Mouse (Mus musculus): ENCODE measurements at regions not wholly inside any gene's neighbourhood (a gene's known extent, or its start where the extent isn't known, plus 50 kb on each side); places are given as distances from the start of the nearest gene placed in this dataset.

DNA sequence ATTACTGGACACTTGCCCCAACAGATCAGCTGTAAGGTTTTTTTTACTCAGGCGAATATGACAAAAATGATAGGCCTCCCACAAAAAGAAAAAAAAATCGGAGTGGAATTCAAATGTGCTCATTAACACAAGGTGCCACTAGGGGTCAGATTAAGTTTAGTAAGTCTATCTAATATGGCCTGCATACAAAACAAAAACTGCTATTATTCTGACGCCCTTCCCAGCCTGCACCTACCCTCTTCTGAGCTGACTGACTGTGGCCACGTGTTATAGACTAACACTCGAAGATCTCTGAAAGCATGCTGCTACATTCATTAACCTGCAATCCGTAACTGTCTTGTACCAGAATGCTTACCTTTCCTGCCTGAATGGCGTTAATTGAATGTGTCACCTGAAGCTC lies 182.5 kb upstream of the Zpld1 start:
- Histone ChIP-seq H3K27me3 (ENCODE audit: control insufficient read depth, insufficient read depth, low read length) (no peaks in the 10 kb centered on the region), H3K9me3 (ENCODE audit: control insufficient read depth, low read length) (no peaks in the 10 kb centered on the region), H3K4me2 (ENCODE audit: low read depth) (no peak overlapping the region), H3K27ac (no peak overlapping the region), H3K9ac (replicated peaks) (no peak overlapping the region), H3K4me3 (ENCODE audit: insufficient read depth in 1 of 2, low read depth in 2 of 2, low read length in 2 of 2) (no peak overlapping the region), H3K4me1 (replicated peaks; ENCODE audit: control insufficient read depth in 2 of 2, insufficient read depth in 2 of 2, low read length in 1 of 2) (no peaks in the 10 kb centered on the region), H3K36me3 (replicated peaks; ENCODE audit: control insufficient read depth, insufficient read depth, low read depth) (no peaks in the 10 kb centered on the region)
- WGBS (ENCODE audit: insufficient replicate concordance): 43% methylated on average over 7 of the region's 7 CpGs
- ATAC-seq (ENCODE audit: insufficient read depth) (no peak), DNase-seq (ENCODE audit: low read depth in 3 of 3, low spot score in 3 of 3) (no peak)
- TF ChIP-seq CTCF (IDR thresholded peaks at IDR 0.05; ENCODE audit: low read depth): 0 out of 2 replicates have a peak, but pooled peaks have one; percentile 14
- TF ChIP-seq EP300 (IDR thresholded peaks at IDR 0.05; ENCODE audit: low read depth): no peak

DNA sequence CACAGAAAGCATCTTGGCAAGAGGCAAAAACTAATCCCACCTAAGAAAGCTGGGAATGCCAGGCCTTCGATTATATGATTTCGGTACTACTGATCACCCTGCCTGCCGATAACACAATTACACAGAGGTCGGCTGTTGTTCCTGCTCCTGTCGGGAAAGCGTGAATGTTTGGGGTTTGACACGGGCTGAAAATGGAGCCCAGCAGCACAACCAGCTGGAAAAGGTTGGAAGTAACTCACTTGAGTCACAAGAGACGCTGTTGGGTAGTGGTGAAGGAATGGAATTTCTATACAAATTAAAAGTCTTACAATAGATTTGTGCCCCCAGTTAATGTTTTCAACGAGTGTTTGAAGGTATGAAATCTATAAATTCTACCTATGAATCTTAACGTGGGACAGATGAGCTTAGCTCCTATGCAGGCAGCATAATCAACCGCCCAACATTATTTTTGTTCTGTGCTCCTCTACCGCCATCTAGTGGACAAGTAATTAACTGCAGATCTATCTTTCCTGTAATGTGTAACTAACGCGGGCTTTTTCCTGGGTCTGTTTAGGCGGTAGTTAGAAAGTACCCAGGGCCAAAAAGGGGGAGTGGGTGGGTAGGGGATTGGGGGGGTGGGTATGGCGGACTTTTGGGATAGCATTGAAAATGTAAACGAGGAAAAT lies 178.9 kb upstream of the Zpld1 start:
- no peaks in the 10 kb centered on the region for H3K27me3 ChIP-seq (ENCODE audit: control insufficient read depth, insufficient read depth, low read length)
- no peak overlapping the region for H3K4me2 ChIP-seq (ENCODE audit: low read depth)
- no peaks in the 10 kb centered on the region for H3K4me1 ChIP-seq (replicated peaks; ENCODE audit: control insufficient read depth in 2 of 2, insufficient read depth in 2 of 2, low read length in 1 of 2)
- ATAC-seq (ENCODE audit: insufficient read depth): no peak
- H3K9ac ChIP-seq (replicated peaks): no peak overlapping the region
- TF ChIP-seq CTCF (IDR thresholded peaks at IDR 0.05; ENCODE audit: low read depth) (peak; percentile 72), EP300 (IDR thresholded peaks at IDR 0.05; ENCODE audit: low read depth) (no peak)
- 24% methylated on average over 17 of the region's 17 CpGs for WGBS (ENCODE audit: insufficient replicate concordance)
- H3K4me3 ChIP-seq (ENCODE audit: insufficient read depth in 1 of 2, low read depth in 2 of 2, low read length in 2 of 2): no peak overlapping the region
- H3K36me3 ChIP-seq (replicated peaks; ENCODE audit: control insufficient read depth, insufficient read depth, low read depth): no peaks in the 10 kb centered on the region
- no peak overlapping the region for H3K27ac ChIP-seq
- H3K9me3 ChIP-seq (ENCODE audit: control insufficient read depth, low read length): no peaks in the 10 kb centered on the region
- DNase-seq (ENCODE audit: low read depth in 3 of 3, low spot score in 3 of 3): peak; percentile 12 to 41 (median 32)

DNA sequence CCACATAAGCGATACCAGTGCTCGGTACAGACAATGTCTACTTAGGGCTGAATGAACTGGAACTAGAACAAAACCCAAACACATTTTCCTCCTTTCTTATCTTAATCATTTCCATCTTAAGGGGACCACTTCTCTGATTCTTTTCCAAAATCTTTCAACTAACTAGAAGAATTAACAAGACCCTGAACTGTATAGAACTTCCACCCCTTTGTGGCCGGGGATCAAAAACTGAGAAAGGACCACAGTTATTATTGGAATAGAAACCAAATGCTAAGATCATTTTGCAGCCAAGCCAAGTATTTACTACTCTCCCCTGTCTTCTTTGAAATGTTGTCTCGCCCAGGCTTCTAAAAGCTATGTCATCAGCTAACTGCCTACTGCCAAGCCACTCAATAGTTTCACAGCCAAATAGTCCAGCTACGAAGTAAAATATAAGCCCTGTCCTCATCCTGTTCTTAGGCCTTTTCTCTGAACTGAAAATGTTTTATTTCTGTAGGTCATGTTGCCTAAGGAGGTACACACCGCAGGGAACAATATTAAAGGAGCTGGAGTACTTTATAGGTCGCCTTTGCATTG lies 177.3 kb upstream of the Zpld1 start:
- DNase-seq (ENCODE audit: low read depth in 3 of 3, low spot score in 3 of 3) (no peak), ATAC-seq (ENCODE audit: insufficient read depth) (no peak)
- Histone ChIP-seq H3K9ac (replicated peaks) (no peak overlapping the region), H3K4me3 (ENCODE audit: insufficient read depth in 1 of 2, low read depth in 2 of 2, low read length in 2 of 2) (no peak overlapping the region), H3K9me3 (ENCODE audit: control insufficient read depth, low read length) (no peaks in the 10 kb centered on the region), H3K27ac (no peak overlapping the region), H3K4me1 (replicated peaks; ENCODE audit: control insufficient read depth in 2 of 2, insufficient read depth in 2 of 2, low read length in 1 of 2) (no peaks in the 10 kb centered on the region), H3K4me2 (ENCODE audit: low read depth) (no peak overlapping the region), H3K36me3 (replicated peaks; ENCODE audit: control insufficient read depth, insufficient read depth, low read depth) (no peaks in the 10 kb centered on the region), H3K27me3 (ENCODE audit: control insufficient read depth, insufficient read depth, low read length) (no peaks in the 10 kb centered on the region)
- TF ChIP-seq EP300 (IDR thresholded peaks at IDR 0.05; ENCODE audit: low read depth) (no peak), CTCF (IDR thresholded peaks at IDR 0.05; ENCODE audit: low read depth) (no peak)
- WGBS (ENCODE audit: insufficient replicate concordance): 60% methylated on average over 7 of the region's 7 CpGs

DNA sequence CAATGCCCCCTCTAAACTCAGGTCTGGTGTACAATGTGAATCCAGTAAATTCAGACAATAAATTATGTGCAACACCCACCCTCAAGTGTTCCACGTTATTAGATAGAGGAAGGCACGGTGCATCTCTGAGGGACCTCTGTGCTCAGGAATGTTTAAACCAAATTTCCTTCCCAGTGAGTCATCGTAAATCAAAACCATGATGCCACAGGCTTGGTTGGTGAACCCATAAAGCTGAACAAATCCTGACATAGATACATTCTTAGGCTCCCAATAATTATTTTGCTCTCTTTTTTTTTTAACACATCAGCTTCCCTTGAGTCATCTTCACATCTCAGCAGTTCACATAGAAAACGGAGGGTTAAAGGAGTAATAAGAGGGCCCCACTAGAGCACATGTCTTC lies 173.6 kb upstream of the Zpld1 start:
- Histone ChIP-seq H3K4me1 (replicated peaks; ENCODE audit: control insufficient read depth in 2 of 2, insufficient read depth in 2 of 2, low read length in 1 of 2) (no peaks in the 10 kb centered on the region), H3K27me3 (ENCODE audit: control insufficient read depth, insufficient read depth, low read length) (no peaks in the 10 kb centered on the region), H3K27ac (no peak overlapping the region), H3K4me3 (ENCODE audit: insufficient read depth in 1 of 2, low read depth in 2 of 2, low read length in 2 of 2) (no peak overlapping the region), H3K9ac (replicated peaks) (no peak overlapping the region), H3K36me3 (replicated peaks; ENCODE audit: control insufficient read depth, insufficient read depth, low read depth) (no peaks in the 10 kb centered on the region), H3K4me2 (ENCODE audit: low read depth) (no peak overlapping the region), H3K9me3 (ENCODE audit: control insufficient read depth, low read length) (no peaks in the 10 kb centered on the region)
- DNase-seq (ENCODE audit: low read depth in 3 of 3, low spot score in 3 of 3) (no peak), ATAC-seq (ENCODE audit: insufficient read depth) (no peak)
- WGBS (ENCODE audit: insufficient replicate concordance): 39% methylated on average over 4 of the region's 4 CpGs
- TF ChIP-seq CTCF (IDR thresholded peaks at IDR 0.05; ENCODE audit: low read depth): no peak
- TF ChIP-seq EP300 (IDR thresholded peaks at IDR 0.05; ENCODE audit: low read depth): no peak

DNA sequence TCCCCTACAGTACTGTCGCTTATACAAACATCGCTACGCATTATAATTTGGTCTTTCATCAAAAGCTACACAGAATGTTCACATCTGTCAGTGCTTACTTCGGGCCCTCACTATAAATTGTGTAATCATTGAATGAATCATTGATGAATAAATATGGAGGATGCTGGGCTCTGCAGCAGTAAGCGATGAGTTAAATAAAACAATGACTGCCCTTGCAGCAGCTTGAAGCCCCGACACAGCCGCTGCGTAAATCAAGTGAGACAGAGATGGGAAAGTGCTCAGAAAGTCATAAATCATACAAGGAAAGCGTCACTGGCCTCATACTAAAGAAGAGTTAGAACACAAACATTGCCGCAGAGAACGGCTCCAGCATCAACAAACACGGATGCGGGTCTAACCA lies 172.9 kb upstream of the Zpld1 start:
- Histone ChIP-seq H3K27me3 (ENCODE audit: control insufficient read depth, insufficient read depth, low read length) (no peaks in the 10 kb centered on the region), H3K4me2 (ENCODE audit: low read depth) (no peak overlapping the region), H3K4me3 (ENCODE audit: insufficient read depth in 1 of 2, low read depth in 2 of 2, low read length in 2 of 2) (no peak overlapping the region), H3K9ac (replicated peaks) (no peak overlapping the region), H3K27ac (no peak overlapping the region), H3K9me3 (ENCODE audit: control insufficient read depth, low read length) (no peaks in the 10 kb centered on the region), H3K4me1 (replicated peaks; ENCODE audit: control insufficient read depth in 2 of 2, insufficient read depth in 2 of 2, low read length in 1 of 2) (no peaks in the 10 kb centered on the region), H3K36me3 (replicated peaks; ENCODE audit: control insufficient read depth, insufficient read depth, low read depth) (no peaks in the 10 kb centered on the region)
- 67% methylated on average over 13 of the region's 13 CpGs for WGBS (ENCODE audit: insufficient replicate concordance)
- ATAC-seq (ENCODE audit: insufficient read depth): no peak
- DNase-seq (ENCODE audit: low read depth in 3 of 3, low spot score in 3 of 3): no peak
- TF ChIP-seq EP300 (IDR thresholded peaks at IDR 0.05; ENCODE audit: low read depth) (no peak), CTCF (IDR thresholded peaks at IDR 0.05; ENCODE audit: low read depth) (no peak)
